Mouse (Mus musculus) cortical plate, adult 2 months (tissue): Measurements from ENCODE around the gene Rarg.

ENCODE experiments used
- CTCF ChIP-seq: fragments of 200-500 bp; IDR thresholded peaks from 2 replicates; pipeline ENCODE4 v1.5.1; 2011; ENCODE audit warnings: mild to moderate bottlenecking, control low read depth, low read length; ENCODE audit not compliant: insufficient read depth; ENCODE audit errors: extremely low read depth
- POLR2A ChIP-seq: fragments of 200-500 bp; IDR thresholded peaks from 2 replicates; pipeline ENCODE4 v1.6.1; 2011; ENCODE audit warnings: mild to moderate bottlenecking, low read length, control low read depth; ENCODE audit not compliant: insufficient read depth; ENCODE audit errors: extremely low read depth

DNA sequence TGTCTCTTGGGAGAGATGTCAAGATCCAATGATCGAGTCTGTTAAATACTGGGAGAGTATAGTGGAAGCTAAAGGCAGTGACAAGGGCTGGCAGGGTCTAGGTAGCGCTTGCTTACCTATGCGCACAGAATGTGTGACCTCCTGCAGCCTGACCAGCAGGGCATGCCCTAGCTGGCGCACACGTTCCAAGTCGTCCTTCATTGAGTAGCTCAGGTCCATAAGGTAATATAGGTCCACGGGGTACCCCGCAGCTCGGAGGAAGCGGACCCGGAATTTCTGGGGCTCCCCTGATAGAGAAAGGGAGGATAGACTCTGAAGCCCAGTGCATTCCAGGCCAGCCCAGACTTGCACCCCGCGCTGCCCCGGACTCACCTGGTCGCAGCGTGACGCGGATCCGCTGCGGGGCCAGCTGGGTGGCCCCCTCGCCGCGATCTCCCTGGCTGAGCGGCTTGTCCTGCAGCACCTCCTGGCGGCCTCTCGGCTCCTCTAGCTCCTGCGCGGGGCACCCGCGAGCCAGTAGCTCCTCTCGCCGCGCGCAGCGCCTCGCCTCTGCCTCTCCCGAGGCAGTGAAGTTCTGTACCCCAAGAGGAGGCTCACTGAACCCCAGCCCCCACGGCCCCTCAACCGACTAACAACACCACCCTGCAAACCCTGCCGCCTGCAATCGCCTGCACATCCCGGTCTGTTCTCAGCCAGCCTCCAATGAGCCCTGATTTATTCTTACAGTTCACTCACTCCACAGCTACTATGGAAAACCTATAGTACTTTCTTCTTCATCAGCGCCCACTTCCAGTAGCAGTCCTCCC is 32.9 kb downstream of the Rarg start:
- TF ChIP-seq POLR2A (no peak), CTCF (peak; percentile 51)
